Mouse (Mus musculus) hindbrain, postnatal 0 days (tissue): ENCODE results near the gene Slc1a1. TPM values are rescaled to one million over a fixed set of nuclear protein-coding genes. Genes with fewer than 3 reads are reported as not detected.

Experiments used
- ATAC-seq: fragments of 200-750 bp; cut with Nextera tagmentation; 2 replicates; pipeline ENCODE4 v1.8.0; 2017; ENCODE audit warnings: mild to moderate bottlenecking, moderate TSS enrichment, moderate library complexity
- DNase-seq: peaks from one replicate; pipeline ENCODE4 v3.0.0-alpha.2; 2015; ENCODE audit warnings: low spot score
- H3K27ac ChIP-seq: fragments of 300-500 bp; sonication (generic); 2 replicates; pipeline ENCODE4 v1.5.1; 2014; ENCODE audit warnings: mild to moderate bottlenecking
- H3K27me3 ChIP-seq: fragments of 300-500 bp; sonication (generic); 2 replicates; pipeline ENCODE4 v1.6.1; 2014; ENCODE audit warnings: low read length, mixed read lengths; ENCODE audit not compliant: insufficient read depth
- H3K36me3 ChIP-seq: fragments of 300-500 bp; sonication (generic); 2 replicates; pipeline ENCODE4 v1.6.1; 2014; ENCODE audit warnings: low read length, mixed read lengths; ENCODE audit not compliant: insufficient read depth
- H3K4me1 ChIP-seq: fragments of 300-500 bp; sonication (generic); 2 replicates; pipeline ENCODE4 v1.6.1; 2014; ENCODE audit warnings: antibody characterized with exemption, low read length, mixed read lengths; ENCODE audit not compliant: insufficient read depth
- H3K4me2 ChIP-seq: fragments of 300-500 bp; sonication (generic); 2 replicates; pipeline ENCODE4 v1.6.1; 2014; ENCODE audit warnings: low read depth, mild to moderate bottlenecking, low read length, moderate library complexity, mixed read lengths
- H3K4me3 ChIP-seq: fragments of 300-500 bp; sonication (generic); 2 replicates; pipeline ENCODE4 v1.5.1; 2014; ENCODE audit warnings: low read length
- H3K9ac ChIP-seq: fragments of 300-500 bp; sonication (generic); replicated peaks from 2 replicates; pipeline ENCODE4 v1.6.1; 2014; ENCODE audit warnings: mild to moderate bottlenecking, low read length, moderate library complexity, mixed read lengths
- H3K9me3 ChIP-seq: fragments of 300-500 bp; sonication (generic); 2 replicates; pipeline ENCODE4 v1.6.1; 2016; ENCODE audit warnings: low read length, mixed read lengths
- CTCF ChIP-seq: IDR thresholded peaks from 2 replicates; pipeline ENCODE4 v1.5.1; 2016; ENCODE audit warnings: antibody characterized with exemption, control low read depth, low read depth
- WGBS: fragments of 180-500 bp; shearing (Covaris S2); extraction: QIAGEN DNeasy Blood & Tissue Kit; methylation state at CpG from one replicate; pipeline ENCODE4 v1.1.7; 2014; 5-methylcytosine and 5-hydroxymethylcytosine counted together
- polyA plus RNA-seq: library from polyadenylated mRNA; unstranded; fragments of >200 nt; fragmentation: Nextera tagmentation; extraction: Ambion mirVana; gene quantifications from 2 replicates; pipeline ENCODE4 v1.2.1, GENCODE M21; 2015
- total RNA-seq: library from RNA; depleted of rRNA; stranded (reverse); fragments of >200 nt; gene quantifications from 2 replicates; pipeline ENCODE4 v1.2.3, GENCODE M21; 2014

Gene Slc1a1
- total and polyA plus RNA-seq, 2 experiments from 2014 or later: 49.0 to 67.3 TPM

GRCm38 (mm10) chr19:28929034-28929433 is 94.2 kb downstream of the Slc1a1 start:
- TF ChIP-seq CTCF: no peak
- ATAC-seq (no peak), DNase-seq (no peak)
- H3K27me3 ChIP-seq: no peaks in the 10 kb centered on the region
- H3K9me3 ChIP-seq: no peaks in the 10 kb centered on the region
- H3K27ac ChIP-seq: no peak overlapping the region
- no peak overlapping the region for H3K4me3 ChIP-seq
- no peaks in the 10 kb centered on the region for H3K36me3 ChIP-seq
- H3K4me2 ChIP-seq: no peak overlapping the region
- H3K9ac ChIP-seq: no peak overlapping the region
- H3K4me1 ChIP-seq: no peaks in the 10 kb centered on the region

- Histone ChIP-seq H3K4me1 (no peaks in the 10 kb centered on the region), H3K36me3 (no peaks in the 10 kb centered on the region), H3K4me3 (no peak overlapping the region), H3K27me3 (no peaks in the 10 kb centered on the region), H3K9ac (no peak overlapping the region), H3K4me2 (no peak overlapping the region), H3K27ac (no peak overlapping the region), H3K9me3 (no peaks in the 10 kb centered on the region)
- no peak for TF ChIP-seq CTCF
- DNase-seq: no peak
- WGBS: 86% methylated on average over 3 of the region's 3 CpGs
- no peak for ATAC-seq
Measured at GRCm38 (mm10) chr19:28934897-28935296, 100.0 kb downstream of the Slc1a1 start.

- WGBS: 81% methylated on average over 9 of the region's 9 CpGs
- Histone ChIP-seq H3K4me3 (no peak overlapping the region), H3K9me3 (no peaks in the 10 kb centered on the region), H3K9ac (no peak overlapping the region), H3K4me2 (no peak overlapping the region), H3K36me3 (no peaks in the 10 kb centered on the region), H3K4me1 (no peaks in the 10 kb centered on the region), H3K27ac (no peak overlapping the region), H3K27me3 (no peaks in the 10 kb centered on the region)
- ATAC-seq: no peak
- no peak for TF ChIP-seq CTCF
- DNase-seq: no peak
Measured at GRCm38 (mm10) chr19:28940135-28940874, 105.5 kb downstream of the Slc1a1 start.

- no peaks in the 10 kb centered on the region for H3K4me1 ChIP-seq
- H3K9ac ChIP-seq: no peak overlapping the region
- H3K4me2 ChIP-seq: no peak overlapping the region
- 70% methylated on average over 4 of the region's 4 CpGs for WGBS
- H3K36me3 ChIP-seq: no peaks in the 10 kb centered on the region
- DNase-seq (no peak), ATAC-seq (no peak)
- H3K4me3 ChIP-seq: no peak overlapping the region
- no peaks in the 10 kb centered on the region for H3K9me3 ChIP-seq
- no peak overlapping the region for H3K27ac ChIP-seq
- no peak for TF ChIP-seq CTCF
- H3K27me3 ChIP-seq: no peaks in the 10 kb centered on the region
Measured at GRCm38 (mm10) chr19:28941271-28941670, 106.4 kb downstream of the Slc1a1 start.

- Histone ChIP-seq H3K27ac (no peak overlapping the region), H3K4me1 (no peaks in the 10 kb centered on the region), H3K4me2 (no peak overlapping the region), H3K27me3 (no peaks in the 10 kb centered on the region), H3K9me3 (no peaks in the 10 kb centered on the region), H3K36me3 (no peaks in the 10 kb centered on the region), H3K9ac (no peak overlapping the region), H3K4me3 (no peak overlapping the region)
- TF ChIP-seq CTCF: no peak
- 48% methylated on average over 4 of the region's 4 CpGs for WGBS
- ATAC-seq (no peak), DNase-seq (no peak)
Measured at GRCm38 (mm10) chr19:28946782-28947181, 111.9 kb downstream of the Slc1a1 start.

- no peak for TF ChIP-seq CTCF
- no peaks in the 10 kb centered on the region for H3K36me3 ChIP-seq
- no peaks in the 10 kb centered on the region for H3K9me3 ChIP-seq
- no peak overlapping the region for H3K27ac ChIP-seq
- 54% methylated on average over 2 of the region's 2 CpGs for whole genome bisulfite sequencing
- no peak for ATAC-seq
- DNase-seq: no peak
- H3K4me2 ChIP-seq: no peak overlapping the region
- H3K9ac ChIP-seq: no peak overlapping the region
- H3K4me3 ChIP-seq: no peak overlapping the region
- H3K4me1 ChIP-seq: no peaks in the 10 kb centered on the region
- H3K27me3 ChIP-seq: no peaks in the 10 kb centered on the region
Measured at GRCm38 (mm10) chr19:28947311-28947710, 112.5 kb downstream of the Slc1a1 start.

GRCm38 (mm10) chr19:28951251-28951650 is 116.4 kb downstream of the Slc1a1 start:
- no peak overlapping the region for H3K4me2 ChIP-seq
- no peak for ATAC-seq
- H3K27ac ChIP-seq: no peak overlapping the region
- WGBS: 61% methylated on average over 5 of the region's 5 CpGs
- no peaks in the 10 kb centered on the region for H3K27me3 ChIP-seq
- H3K4me1 ChIP-seq: no peaks in the 10 kb centered on the region
- H3K4me3 ChIP-seq: no peak overlapping the region
- no peaks in the 10 kb centered on the region for H3K9me3 ChIP-seq
- no peak for TF ChIP-seq CTCF
- no peak overlapping the region for H3K9ac ChIP-seq
- DNase-seq: no peak
- H3K36me3 ChIP-seq: no peaks in the 10 kb centered on the region
